Mouse (Mus musculus) kidney, embryonic 16.5 days (tissue): ENCODE measurements at regions not wholly inside any gene's neighbourhood (a gene's known extent, or its start where the extent isn't known, plus 50 kb on each side); places are given as distances from the start of the nearest gene placed in this dataset.

ENCODE experiments used
- ATAC-seq: fragments of 200-750 bp; cut with Nextera tagmentation; 2 replicates; pipeline ENCODE4 v1.8.0; 2017; ENCODE audit warnings: moderate TSS enrichment; ENCODE audit not compliant: low FRiP score, low TSS enrichment
- H3K27ac ChIP-seq: fragments of 300-500 bp; sonication (generic); 2 replicates; pipeline ENCODE4 v1.5.1; 2014; ENCODE audit warnings: low read length
- H3K27me3 ChIP-seq: fragments of 300-500 bp; sonication (generic); 2 replicates; pipeline ENCODE4 v1.6.1; 2014; ENCODE audit warnings: low read length, control low read depth, mixed read lengths; ENCODE audit not compliant: insufficient read depth
- H3K36me3 ChIP-seq: fragments of 300-500 bp; sonication (generic); 2 replicates; pipeline ENCODE4 v1.6.1; 2014; ENCODE audit warnings: low read length, control low read depth, mixed read lengths; ENCODE audit not compliant: insufficient read depth
- H3K4me1 ChIP-seq: fragments of 300-500 bp; sonication (generic); 2 replicates; pipeline ENCODE4 v1.6.1; 2014; ENCODE audit warnings: low read length, control low read depth, mixed read lengths; ENCODE audit not compliant: insufficient read depth
- H3K4me2 ChIP-seq: fragments of 300-500 bp; sonication (generic); replicated peaks from 2 replicates; pipeline ENCODE4 v1.6.1; 2014; ENCODE audit warnings: low read depth, low read length
- H3K4me3 ChIP-seq: fragments of 300-500 bp; sonication (generic); 2 replicates; pipeline ENCODE4 v1.5.1; 2014; ENCODE audit warnings: mild to moderate bottlenecking, low read length
- H3K9ac ChIP-seq: fragments of 300-500 bp; sonication (generic); replicated peaks from 2 replicates; pipeline ENCODE4 v1.6.1; 2014; ENCODE audit warnings: low read length
- H3K9me3 ChIP-seq: fragments of 300-500 bp; sonication (generic); 2 replicates; pipeline ENCODE4 v1.6.1; 2016; ENCODE audit warnings: low read length, control low read depth
- WGBS: fragments of 180-500 bp; shearing (Covaris S2); extraction: QIAGEN DNeasy Blood & Tissue Kit; methylation state at CpG from one replicate; pipeline ENCODE4 v1.1.7; 2014; 5-methylcytosine and 5-hydroxymethylcytosine counted together

- ATAC-seq = peak; percentile 64
- Histone ChIP-seq H3K9me3 (no peaks in the 10 kb centered on the region), H3K4me2 (no peak overlapping the region), H3K4me1 (peaks cover 32% of the 10 kb centered on the region), H3K36me3 (no peaks in the 10 kb centered on the region), H3K9ac (no peak overlapping the region), H3K27me3 (no peaks in the 10 kb centered on the region), H3K27ac (peak overlapping the region; percentile 85), H3K4me3 (no peak overlapping the region)
- WGBS = 23% methylated on average over 4 of the region's 4 CpGs
These were observed 266.1 kb downstream of the Gpat3 start for GRCm38 (mm10) chr5:101111619-101112018.

- no peaks in the 10 kb centered on the region for H3K4me1 ChIP-seq
- no peak overlapping the region for H3K4me3 ChIP-seq
- H3K4me2 ChIP-seq = no peak overlapping the region
- no peaks in the 10 kb centered on the region for H3K36me3 ChIP-seq
- no peaks in the 10 kb centered on the region for H3K27me3 ChIP-seq
- no peak for ATAC-seq
- no peaks in the 10 kb centered on the region for H3K9me3 ChIP-seq
- no peak overlapping the region for H3K9ac ChIP-seq
- 79% methylated on average over 11 of the region's 11 CpGs for WGBS
- H3K27ac ChIP-seq = no peak overlapping the region
These were observed 255.6 kb downstream of the Gpat3 start for GRCm38 (mm10) chr5:101100975-101101699.

GRCm38 (mm10) chr5:101091027-101091598 is 245.6 kb downstream of the Gpat3 start:
- Histone ChIP-seq H3K27ac (no peak overlapping the region), H3K36me3 (no peaks in the 10 kb centered on the region), H3K9ac (no peak overlapping the region), H3K4me3 (no peak overlapping the region), H3K4me2 (no peak overlapping the region), H3K4me1 (no peaks in the 10 kb centered on the region), H3K27me3 (no peaks in the 10 kb centered on the region), H3K9me3 (no peaks in the 10 kb centered on the region)
- ATAC-seq = no peak
- 76% methylated on average over 21 of the region's 21 CpGs for WGBS

- no peak overlapping the region for H3K27ac ChIP-seq
- no peaks in the 10 kb centered on the region for H3K4me1 ChIP-seq
- H3K9me3 ChIP-seq = no peaks in the 10 kb centered on the region
- no peak overlapping the region for H3K9ac ChIP-seq
- no peak for ATAC-seq
- no peak overlapping the region for H3K4me3 ChIP-seq
- 83% methylated on average over 7 of the region's 7 CpGs for WGBS
- H3K4me2 ChIP-seq = no peak overlapping the region
- H3K27me3 ChIP-seq = no peaks in the 10 kb centered on the region
- H3K36me3 ChIP-seq = no peaks in the 10 kb centered on the region
These were observed 245.0 kb downstream of the Gpat3 start for GRCm38 (mm10) chr5:101090415-101091026.

GRCm38 (mm10) chr5:101085199-101085598 is 239.7 kb downstream of the Gpat3 start:
- Histone ChIP-seq H3K4me3 (no peak overlapping the region), H3K4me1 (no peaks in the 10 kb centered on the region), H3K9me3 (no peaks in the 10 kb centered on the region)

GRCm38 (mm10) chr5:101082611-101083010 is 237.1 kb downstream of the Gpat3 start:
- H3K27me3 ChIP-seq = no peaks in the 10 kb centered on the region
- H3K36me3 ChIP-seq = no peaks in the 10 kb centered on the region
- H3K4me3 ChIP-seq = no peak overlapping the region
- no peaks in the 10 kb centered on the region for H3K9me3 ChIP-seq
- no peaks in the 10 kb centered on the region for H3K4me1 ChIP-seq
- no peak for ATAC-seq
- H3K4me2 ChIP-seq = no peak overlapping the region
- WGBS = 72% methylated on average over 20 of the region's 20 CpGs
- no peak overlapping the region for H3K9ac ChIP-seq
- no peak overlapping the region for H3K27ac ChIP-seq

More at GRCm38 (mm10) chr5:101085199-101085598, 239.7 kb downstream of the Gpat3 start:
- no peaks in the 10 kb centered on the region for H3K27me3 ChIP-seq
- ATAC-seq = no peak
- H3K27ac ChIP-seq = no peak overlapping the region
- H3K9ac ChIP-seq = no peak overlapping the region
- no peak overlapping the region for H3K4me2 ChIP-seq
- H3K36me3 ChIP-seq = no peaks in the 10 kb centered on the region
- WGBS = 73% methylated on average over 3 of the region's 3 CpGs

- H3K4me1 ChIP-seq = no peaks in the 10 kb centered on the region
- H3K4me2 ChIP-seq = no peak overlapping the region
- WGBS = 84% methylated on average over 3 of the region's 3 CpGs
- H3K9ac ChIP-seq = no peak overlapping the region
- no peaks in the 10 kb centered on the region for H3K36me3 ChIP-seq
- no peak overlapping the region for H3K27ac ChIP-seq
- H3K4me3 ChIP-seq = no peak overlapping the region
- no peaks in the 10 kb centered on the region for H3K27me3 ChIP-seq
- H3K9me3 ChIP-seq = 0 out of 2 replicates have a peak, but pooled peaks cover 3% of the 10 kb centered on the region
- ATAC-seq = no peak
These were observed 218.8 kb downstream of the Gpat3 start for GRCm38 (mm10) chr5:101064308-101064707.

- H3K9ac ChIP-seq = no peak overlapping the region
- no peak overlapping the region for H3K4me3 ChIP-seq
- no peak for ATAC-seq
- no peaks in the 10 kb centered on the region for H3K27me3 ChIP-seq
- 0 out of 2 replicates have a peak, but pooled peaks cover 3% of the 10 kb centered on the region for H3K9me3 ChIP-seq
- WGBS = 89% methylated on average over 4 of the region's 4 CpGs
- no peak overlapping the region for H3K4me2 ChIP-seq
- H3K27ac ChIP-seq = no peak overlapping the region
- no peaks in the 10 kb centered on the region for H3K4me1 ChIP-seq
- no peaks in the 10 kb centered on the region for H3K36me3 ChIP-seq
These were observed 217.7 kb downstream of the Gpat3 start for GRCm38 (mm10) chr5:101063254-101063653.

GRCm38 (mm10) chr5:101051591-101051990 is 206.1 kb downstream of the Gpat3 start:
- H3K27ac ChIP-seq = no peak overlapping the region
- no peak overlapping the region for H3K4me3 ChIP-seq
- ATAC-seq = no peak
- no peak overlapping the region for H3K9ac ChIP-seq
- H3K36me3 ChIP-seq = no peaks in the 10 kb centered on the region
- 89% methylated on average over 7 of the region's 7 CpGs for WGBS
- no peaks in the 10 kb centered on the region for H3K4me1 ChIP-seq
- H3K27me3 ChIP-seq = no peaks in the 10 kb centered on the region
- no peak overlapping the region for H3K4me2 ChIP-seq
- H3K9me3 ChIP-seq = no peaks in the 10 kb centered on the region

GRCm38 (mm10) chr5:101040488-101040887 is 195.0 kb downstream of the Gpat3 start:
- no peak overlapping the region for H3K9ac ChIP-seq
- no peaks in the 10 kb centered on the region for H3K36me3 ChIP-seq
- 70% methylated on average over 9 of the region's 9 CpGs for WGBS
- no peak overlapping the region for H3K27ac ChIP-seq
- H3K9me3 ChIP-seq = no peaks in the 10 kb centered on the region
- no peaks in the 10 kb centered on the region for H3K27me3 ChIP-seq
- no peak overlapping the region for H3K4me3 ChIP-seq
- H3K4me2 ChIP-seq = no peak overlapping the region
- no peak for ATAC-seq
- no peaks in the 10 kb centered on the region for H3K4me1 ChIP-seq
